Mouse (Mus musculus) spleen, postnatal 14 days (tissue): Measurements from ENCODE around the gene Fam219b.

Source experiments
- DNase-seq, 2 experiments: peaks; one replicate each; pipeline ENCODE4 v3.0.0; 2021 to 2022; ENCODE audit warnings: low spot score in 2 of 2

Gene Fam219b

DNA sequence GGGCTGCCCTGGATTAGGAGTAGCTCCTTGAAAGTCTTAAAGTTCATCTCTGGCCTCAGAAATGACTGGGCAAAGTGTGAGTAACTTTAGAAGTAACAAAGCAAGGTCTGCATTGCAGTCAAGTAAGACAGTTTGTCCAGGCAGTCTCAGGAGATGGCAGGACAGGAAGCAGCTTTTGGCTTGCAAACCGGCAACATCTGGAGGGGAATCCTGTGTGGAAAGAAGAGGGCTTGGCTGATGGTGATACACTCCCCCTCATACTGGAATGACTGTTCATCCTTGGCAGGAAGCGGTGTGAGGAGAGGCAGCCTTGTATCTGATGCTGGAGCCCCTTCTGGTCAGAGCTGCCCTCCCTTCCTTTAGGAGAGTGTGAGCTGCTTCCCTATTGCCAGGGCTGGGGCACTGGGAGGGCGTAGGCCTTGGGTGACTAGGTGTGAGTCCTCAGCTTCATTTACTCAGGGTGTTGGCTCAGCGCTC lies 25.6 kb downstream of the Fam219b start:
- DNase-seq, result no peak

DNA sequence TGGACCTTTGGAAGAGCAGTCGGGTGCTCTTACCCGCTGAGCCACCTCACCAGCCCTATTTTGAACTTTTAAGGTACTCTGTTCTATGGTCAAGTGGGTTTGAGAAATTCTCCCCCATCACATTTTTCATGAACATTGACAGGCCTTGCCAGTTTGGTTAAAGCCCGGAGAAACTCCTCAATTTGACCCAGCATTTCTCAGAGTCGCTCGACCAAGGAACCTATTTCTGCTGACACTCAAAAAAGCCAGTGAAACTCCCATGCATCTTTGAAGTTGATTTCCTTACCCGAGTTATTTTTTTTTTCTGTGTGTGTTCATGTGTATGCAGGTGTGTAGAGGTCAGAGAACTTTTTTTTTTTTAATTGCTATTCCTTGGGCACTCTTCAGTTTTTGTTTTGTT lies 27.3 kb downstream of the Fam219b start:
- no peak for DNase-seq

DNA sequence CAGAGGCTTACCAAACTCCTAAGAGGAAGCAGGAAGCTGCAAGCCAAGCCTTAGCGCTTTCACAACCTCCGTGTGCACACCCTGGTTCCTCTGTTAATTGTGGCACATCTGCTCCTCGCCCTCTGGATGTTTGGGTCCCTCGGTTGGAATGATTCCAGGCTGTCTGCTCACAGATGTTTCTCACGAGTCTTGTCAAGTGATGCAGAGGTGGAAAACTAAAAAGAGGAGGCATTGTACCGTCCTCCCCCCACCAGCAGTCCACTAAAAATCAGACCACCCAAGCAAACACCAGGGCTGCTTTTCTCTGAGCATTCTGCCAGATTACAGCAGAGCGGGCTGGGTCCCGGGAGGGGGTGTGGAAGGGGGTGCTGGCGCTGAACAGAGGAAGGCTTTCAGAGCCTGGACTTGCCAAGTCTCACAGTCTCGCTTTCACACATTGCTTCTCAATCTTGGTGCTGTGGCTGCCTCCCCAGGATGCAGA lies 28.5 kb downstream of the Fam219b start:
- DNase-seq, result no peak

DNA sequence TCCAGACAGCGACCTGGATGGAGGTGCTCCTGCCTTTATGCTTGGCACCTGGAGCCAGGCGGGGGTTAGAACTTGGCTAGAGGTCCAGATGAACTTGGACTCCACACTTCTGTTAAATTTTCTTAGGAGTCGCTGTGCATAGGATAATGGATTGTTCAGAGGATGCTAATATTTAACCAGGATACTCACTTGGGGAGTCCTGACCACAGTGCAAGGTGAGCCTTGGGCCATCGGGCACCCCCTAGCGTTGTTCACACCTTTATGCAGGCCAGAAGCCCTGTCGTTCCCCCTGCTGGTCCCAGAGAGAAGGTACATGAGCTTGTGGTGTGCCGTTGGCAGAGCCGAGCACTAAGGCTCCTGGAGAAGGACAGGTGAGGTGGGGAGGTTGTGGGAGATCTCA lies 29.5 kb downstream of the Fam219b start:
- no peak for DNase-seq

DNA sequence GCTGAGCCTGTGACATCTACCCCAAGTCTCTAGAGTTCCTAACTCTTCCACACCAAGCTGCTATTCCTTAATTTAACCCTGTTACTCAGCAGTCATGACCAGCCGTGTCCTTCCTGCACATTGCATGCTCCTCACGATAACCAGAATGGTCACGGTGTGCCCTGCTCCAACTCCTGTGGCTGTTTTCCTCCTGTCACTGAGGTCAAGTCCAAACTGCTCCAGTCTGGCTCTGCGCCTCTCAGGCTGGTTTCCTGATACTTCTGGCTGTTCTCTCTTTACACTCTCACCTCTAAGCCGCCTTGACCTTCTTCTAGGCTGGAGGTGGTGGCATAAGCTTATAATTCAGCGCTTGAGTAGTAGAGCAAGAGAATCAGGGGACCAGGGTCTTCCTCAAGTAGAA lies 31.2 kb downstream of the Fam219b start:
- no peak for DNase-seq

DNA sequence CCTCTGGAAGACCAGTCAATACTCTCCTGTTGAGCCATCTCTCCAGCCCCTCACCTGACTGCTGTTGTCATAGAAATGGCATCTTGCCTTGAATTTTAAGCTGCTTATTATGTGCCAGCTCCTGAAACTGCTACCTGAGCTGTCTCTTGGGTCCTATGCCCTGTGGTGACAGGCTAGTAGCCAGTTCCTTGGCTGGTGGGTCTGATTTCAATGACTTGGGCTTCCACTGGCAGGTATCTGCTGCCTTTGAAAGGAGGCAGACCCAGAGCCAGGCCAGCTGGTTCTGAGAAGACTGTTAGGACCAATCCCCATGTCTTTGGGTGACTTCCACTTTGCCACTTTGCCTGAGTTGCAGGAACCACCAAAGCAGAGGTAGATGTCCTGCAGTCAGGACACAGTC lies 37.1 kb downstream of the Fam219b start:
- no peak for DNase-seq

DNA sequence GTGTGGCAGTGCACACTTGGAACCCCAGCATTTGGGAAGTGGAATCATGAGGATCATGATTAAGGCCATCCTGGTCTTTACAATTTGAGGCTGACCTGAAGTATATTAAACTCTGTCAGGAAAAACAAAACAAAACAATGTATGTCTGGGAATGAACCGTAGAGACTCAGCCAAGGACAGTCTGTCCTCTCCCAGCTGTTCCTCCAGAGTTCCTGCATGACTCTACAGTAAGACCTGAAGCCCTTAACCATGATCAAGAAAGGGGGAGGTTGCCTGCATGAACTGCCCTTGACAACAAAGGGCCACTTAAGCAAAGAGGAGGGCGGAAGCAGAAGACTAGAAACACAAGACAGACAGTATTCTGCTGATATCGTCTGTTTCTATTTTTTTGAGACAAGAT lies 38.2 kb downstream of the Fam219b start:
- no peak for DNase-seq

DNA sequence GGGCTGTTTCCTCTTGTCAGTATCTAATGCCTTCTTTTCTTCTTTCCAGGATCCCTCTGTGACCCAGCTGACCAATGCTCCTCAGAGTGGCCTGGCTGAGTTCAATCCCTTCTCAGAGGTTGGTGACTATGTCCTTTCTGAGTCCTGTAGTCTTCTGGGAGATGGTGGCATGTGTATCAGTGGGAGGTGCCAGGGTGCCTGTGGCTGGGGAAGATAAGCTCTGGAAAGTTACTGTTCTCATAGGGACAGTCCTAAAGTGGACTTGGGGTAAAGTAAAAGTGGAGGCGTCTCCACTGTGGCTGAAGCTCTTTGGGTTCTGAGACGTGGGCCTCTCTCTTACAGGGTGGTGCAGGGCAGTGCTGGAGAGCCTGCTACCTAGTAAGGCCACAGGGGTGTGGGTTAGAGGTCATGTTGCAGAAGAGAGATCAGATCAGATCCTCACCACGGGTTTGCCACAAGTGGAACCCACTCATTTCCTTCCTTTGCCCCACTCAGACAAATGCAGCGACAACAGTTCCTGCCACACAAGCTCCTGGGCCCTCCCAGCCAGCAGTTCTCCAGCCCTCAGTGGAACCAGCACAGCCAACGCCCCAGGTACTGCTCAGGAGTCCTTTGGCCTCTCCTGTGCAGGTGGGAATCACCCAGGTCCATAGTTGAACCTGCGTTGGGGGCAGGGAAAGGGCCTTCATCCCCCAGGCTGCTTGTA lies 40.0 kb downstream of the Fam219b start:
- no peak for DNase-seq

DNA sequence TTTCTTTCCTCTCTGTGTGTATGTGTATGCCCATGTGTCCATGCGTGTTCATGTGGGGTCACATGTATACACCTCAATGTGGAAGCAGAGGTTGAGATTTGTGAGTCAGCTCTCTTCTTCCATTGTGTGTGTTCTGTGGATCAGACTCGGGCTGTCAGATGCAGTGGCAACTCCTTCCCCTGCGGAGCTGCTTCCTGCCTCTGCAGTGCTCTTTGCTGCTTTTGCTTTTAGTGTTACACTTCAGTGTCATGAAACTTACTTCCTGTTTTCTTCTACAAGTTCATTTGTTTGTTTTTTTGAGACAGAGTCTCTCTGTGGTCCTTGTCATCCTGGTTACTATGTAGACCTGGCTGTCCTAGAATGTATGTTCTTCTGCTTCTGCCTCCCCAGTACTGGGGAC lies 47.7 kb downstream of the Fam219b start:
- DNase-seq, result no peak

DNA sequence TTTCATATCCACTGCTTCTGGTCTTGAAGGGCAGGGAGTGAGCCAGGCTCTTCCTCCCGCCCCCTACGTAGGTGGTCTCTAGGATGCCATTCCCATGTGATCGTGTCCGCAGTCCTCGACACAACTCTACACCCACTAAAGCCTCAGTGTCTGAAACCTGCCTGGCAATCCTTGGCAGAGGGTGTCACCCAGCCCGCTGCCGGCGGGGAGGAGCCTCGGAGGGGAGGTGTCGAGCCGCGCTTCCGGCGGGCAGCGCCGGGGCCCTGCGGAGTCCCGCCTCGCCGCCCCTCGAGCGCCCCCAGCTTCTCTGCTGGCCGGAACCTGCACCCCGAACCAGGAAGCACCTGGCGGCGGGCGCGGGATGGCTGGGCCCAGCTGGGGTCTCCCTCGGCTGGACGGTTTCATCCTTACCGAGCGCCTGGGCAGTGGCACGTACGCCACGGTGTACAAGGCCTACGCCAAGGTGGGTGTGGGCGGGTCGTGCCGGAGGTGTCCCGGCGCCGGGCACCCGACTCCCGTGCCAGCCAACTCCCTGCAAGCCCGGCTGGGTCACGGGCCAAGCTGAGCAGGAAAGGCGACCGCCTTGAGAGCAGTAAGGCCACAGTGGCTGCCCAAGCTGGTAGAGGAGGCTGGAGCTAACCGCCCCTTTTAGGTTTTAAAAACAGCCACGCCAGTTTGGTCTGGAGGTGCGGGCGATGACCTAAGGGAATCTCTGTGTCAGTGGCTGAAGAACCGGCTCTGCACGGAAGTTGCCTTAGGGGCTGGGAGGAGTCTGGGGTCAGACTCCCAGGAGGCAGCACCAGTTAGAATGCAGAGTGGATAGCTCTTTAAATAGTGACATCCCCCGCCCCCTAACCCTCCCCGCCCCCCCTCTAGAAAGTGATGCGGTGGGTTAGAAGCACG lies 52.1 kb downstream of the Fam219b start, which contains the start of gene Ulk3:
Gene Ulk3 (plus strand): TSS at position 229 of the 903 bp plus-strand sequence.
- DNase-seq, result peak; percentile 70 to 79

DNA sequence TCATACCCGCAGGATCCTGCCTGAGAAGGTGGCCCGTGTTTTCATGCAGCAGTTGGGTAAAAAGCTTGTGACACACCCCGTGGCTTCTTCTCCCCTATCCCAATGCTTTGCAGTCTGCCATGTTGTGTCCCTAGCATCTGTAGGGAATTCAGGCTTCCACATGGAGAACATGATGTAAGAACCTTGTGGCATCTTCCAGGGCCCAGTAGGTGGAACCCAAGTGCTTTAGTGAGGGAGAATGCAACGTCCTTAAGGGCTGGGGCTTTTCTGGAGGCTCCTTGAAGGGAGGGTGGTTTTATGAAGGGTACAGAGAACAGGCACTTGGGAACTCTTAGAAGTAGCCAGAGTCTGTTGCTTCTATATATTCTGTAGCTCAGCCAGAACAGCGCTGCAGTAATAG lies 53.4 kb downstream of the Fam219b start:
- no peak for DNase-seq
